ENCODE assay signal across 12 mouse cellular contexts in genomic region chr5:124809708-124810366, GRCm38 (mm10). TPM values are rescaled to one million over a fixed set of nuclear protein-coding genes. Genes with fewer than 3 reads are reported as not detected.
DNase-seq lines count a peak whose midpoint lies in the region; ATAC-seq and TF ChIP-seq lines count a peak whose summit lies in the region.
"Had no signal": no experiment of that assay in that cellular context is flagged by ENCODE, and none has a peak within 500 bp of the region (broad histone marks: within the 10 kb centered on the region; RNA-seq: fewer than 3 reads in every experiment).

No protein-coding gene starts in this region.

- H3K4me2 ChIP-seq in hindbrain, embryonic 13.5 days = no peak overlapping the region
- no peak overlapping the region for H3K4me2 ChIP-seq in forebrain, postnatal 0 days (ENCODE audit: low read depth)
- H3K4me2 ChIP-seq: neural tube, embryonic 15.5 days had no signal

- no peaks in the 10 kb centered on the region for H3K27me3 ChIP-seq in heart, adult 2 months (ENCODE audit: control insufficient read depth, insufficient read depth, low read length)
- H3K27me3 ChIP-seq in hindbrain, embryonic 13.5 days = no peaks in the 10 kb centered on the region
- no peaks in the 10 kb centered on the region for H3K27me3 ChIP-seq in forebrain, postnatal 0 days (ENCODE audit: insufficient read depth, low read length)
- H3K27me3 ChIP-seq: neural tube, embryonic 15.5 days had no signal

- no peaks in the 10 kb centered on the region for H3K79me2 ChIP-seq in heart, adult 2 months (replicated peaks; ENCODE audit: control insufficient read depth, insufficient read depth, low read length)

- H3K4me1 ChIP-seq in heart, adult 2 months (ENCODE audit: control insufficient read depth, insufficient read depth, low read length) = no peaks in the 10 kb centered on the region
- H3K4me1 ChIP-seq in hindbrain, embryonic 13.5 days (replicated peaks) = no peaks in the 10 kb centered on the region
- H3K4me1 ChIP-seq in forebrain, postnatal 0 days (ENCODE audit: insufficient read depth) = no peaks in the 10 kb centered on the region
- H3K4me1 ChIP-seq: neural tube, embryonic 15.5 days had no signal

- no peak for TF ChIP-seq EP300 in heart, adult 2 months (IDR thresholded peaks at IDR 0.05; ENCODE audit: insufficient read depth, low read depth, low read length)

- intact Hi-C loops in heart, adult 2 months (cut with DNase I) = no loop called here
- intact Hi-C loops in heart, postnatal 25 days (cut with DNase I) = no loop called here

- no peak overlapping the region for H3K27ac ChIP-seq in heart, adult 2 months
- H3K27ac ChIP-seq in hindbrain, embryonic 13.5 days = no peak overlapping the region
- no peak overlapping the region for H3K27ac ChIP-seq in forebrain, postnatal 0 days (ENCODE audit: low read depth, low read length)
- H3K27ac ChIP-seq: kidney, postnatal 0 days; neural tube, embryonic 15.5 days had no signal

- H3K9ac ChIP-seq in heart, adult 2 months (ENCODE audit: low read depth, low read length) = no peak overlapping the region
- no peak overlapping the region for H3K9ac ChIP-seq in hindbrain, embryonic 13.5 days
- no peak overlapping the region for H3K9ac ChIP-seq in forebrain, postnatal 0 days
- H3K9ac ChIP-seq: neural tube, embryonic 15.5 days had no signal

- TF ChIP-seq POLR2A in heart, adult 2 months (IDR thresholded peaks at IDR 0.05; ENCODE audit: insufficient read depth, low read depth, low read length) = no peak

- no peaks in the 10 kb centered on the region for H3K36me3 ChIP-seq in heart, adult 2 months (ENCODE audit: control insufficient read depth, insufficient read depth, low read length)
- no peaks in the 10 kb centered on the region for H3K36me3 ChIP-seq in hindbrain, embryonic 13.5 days
- H3K36me3 ChIP-seq in forebrain, postnatal 0 days (ENCODE audit: insufficient read depth) = no peaks in the 10 kb centered on the region
- H3K36me3 ChIP-seq: neural tube, embryonic 15.5 days had no signal

- DNase-seq in heart, adult 2 months = peak; percentile 29 to 35
- DNase-seq in heart, postnatal 25 days (ENCODE audit: low spot score) = no peak
- DNase-seq in adrenal gland, postnatal 14 days = peak; percentile 24
- peak; percentile 51 to 85 for DNase-seq in layer of hippocampus, adult 18-20 months (ENCODE audit: low spot score in 2 of 2)
- peak; percentile 39 for DNase-seq in lung, postnatal 14 days
- DNase-seq in embryo, embryonic 10 days (ENCODE audit: low spot score) = no peak
- no peak for DNase-seq in forebrain, postnatal 0 days
- DNase-seq: thymus, adult 2 months had no signal

- ATAC-seq in hindbrain, embryonic 13.5 days (ENCODE audit: low FRiP score) = no peak
- ATAC-seq in forebrain, postnatal 0 days = no peak

- WGBS in heart, adult 2 months = 63% methylated on average over 4 of the region's 4 CpGs
- WGBS in hindbrain, embryonic 13.5 days = 90% methylated on average over 4 of the region's 4 CpGs
- WGBS in forebrain, postnatal 0 days = 93% methylated on average over 4 of the region's 4 CpGs

- TF ChIP-seq CTCF in heart, adult 2 months (IDR thresholded peaks at IDR 0.05) = no peak
- no peak for TF ChIP-seq CTCF in forebrain, postnatal 0 days (IDR thresholded peaks at IDR 0.05; ENCODE audit: low read depth)

- no peak overlapping the region for H3K4me3 ChIP-seq in heart, adult 2 months
- H3K4me3 ChIP-seq in hindbrain, embryonic 13.5 days = no peak overlapping the region
- H3K4me3 ChIP-seq in forebrain, postnatal 0 days (ENCODE audit: low read depth, low read length) = no peak overlapping the region
- H3K4me3 ChIP-seq: neural tube, embryonic 15.5 days had no signal

- H3K9me3 ChIP-seq in hindbrain, embryonic 13.5 days = no peaks in the 10 kb centered on the region
- no peaks in the 10 kb centered on the region for H3K9me3 ChIP-seq in forebrain, postnatal 0 days (ENCODE audit: low read length)
- H3K9me3 ChIP-seq: neural tube, embryonic 15.5 days had no signal

RNA-seq across cellular contexts. Expression of gene Ccdc92, which starts 52.4 kb away (rescaled TPM):
- 1 to 10 TPM in 1 of 2 experiments, under 1 TPM in 1; 0.99 to 1.8 TPM for total RNA-seq in heart, adult 2 months (2021)
- 1.5 and 2.4 TPM in 2 replicates for polyA plus RNA-seq in heart, adult 2 months (2012; rRNA removed)
- total RNA-seq in heart, postnatal 25 days (2021) = 1 to 10 TPM in 1 of 2 experiments, under 1 TPM in 1; 0.98 to 1.1 TPM
- 4.2 and 6.2 TPM in 2 replicates for total RNA-seq in adrenal gland, postnatal 14 days (2021)
- total RNA-seq in layer of hippocampus, adult 18-20 months (2021) = 10 to 100 TPM; 84.6 to 90.7 TPM
- polyA plus RNA-seq in hindbrain, embryonic 13.5 days (2015; fragmentation: Nextera tagmentation; extraction: Ambion mirVana) = 32.8 and 33.5 TPM in 2 replicates
- total RNA-seq in forebrain, postnatal 0 days (2014; rRNA removed) = 23.7 and 26.1 TPM in 2 replicates
- polyA plus RNA-seq in forebrain, postnatal 0 days (2015; fragmentation: Nextera tagmentation; extraction: Ambion mirVana) = 38.2 and 45.4 TPM in 2 replicates
- total RNA-seq: common myeloid progenitor, adult 5-6 weeks had no signal

RNA-seq across cellular contexts. Expression of gene Zfp664, which starts 52.7 kb away (rescaled TPM):
- total RNA-seq in heart, adult 2 months (2021) = 10 to 100 TPM; 37.4 to 38.6 TPM
- polyA plus RNA-seq in heart, adult 2 months (2012; rRNA removed) = 12.6 and 21.8 TPM in 2 replicates
- total RNA-seq in heart, postnatal 25 days (2021) = 10 to 100 TPM; 39.2 to 46.1 TPM
- total RNA-seq in adrenal gland, postnatal 14 days (2021) = 53.2 and 54.8 TPM in 2 replicates
- 10 to 100 TPM; 68.8 to 69.3 TPM for total RNA-seq in layer of hippocampus, adult 18-20 months (2021)
- 134 and 137 TPM in 2 replicates for polyA plus RNA-seq in hindbrain, embryonic 13.5 days (2015; fragmentation: Nextera tagmentation; extraction: Ambion mirVana)
- 27.5 and 27.6 TPM in 2 replicates for total RNA-seq in forebrain, postnatal 0 days (2014; rRNA removed)
- 35.6 and 52.7 TPM in 2 replicates for polyA plus RNA-seq in forebrain, postnatal 0 days (2015; fragmentation: Nextera tagmentation; extraction: Ambion mirVana)

Comparison
In these comparisons a context has a peak if more than half of its experiments do, and no peak if none do; other contexts are left out.
1. DNase-seq: peak in heart, adult 2 months (2 of 2), adrenal gland, postnatal 14 days (single experiment), layer of hippocampus, adult 18-20 months (2 of 2) and lung, postnatal 14 days (single experiment); none in heart, postnatal 25 days (single experiment), embryo, embryonic 10 days (single experiment) and forebrain, postnatal 0 days (single experiment).